Mouse (Mus musculus): ENCODE data around the gene Ppp4c.

DNA sequence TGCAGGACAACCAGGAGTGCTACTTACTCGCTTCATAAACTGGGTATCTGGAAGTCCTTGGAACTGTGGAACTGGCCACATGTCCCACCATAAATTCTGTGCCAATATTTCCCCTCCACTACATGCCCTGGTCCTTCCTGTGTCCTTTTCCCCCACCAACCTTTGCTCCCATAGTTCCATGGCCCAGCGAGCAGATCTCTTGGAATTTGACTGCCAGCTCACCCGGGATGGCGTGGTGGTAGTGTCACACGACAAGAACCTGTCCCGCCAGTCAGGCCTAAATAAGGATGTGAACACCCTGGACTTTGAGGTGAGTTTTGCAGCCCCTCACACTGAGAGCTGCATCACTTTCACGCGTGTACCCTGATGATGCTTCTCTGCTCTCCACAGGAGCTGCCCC lies 25.3 kb downstream of the Ppp4c start:
- TF ChIP-seq ZC3H11A (IDR thresholded peaks at IDR 0.05; ENCODE audit: borderline replicate concordance, low read depth, low read length) (no peak), CHD2 (IDR thresholded peaks at IDR 0.05; ENCODE audit: low read depth, low read length) (no peak), MAFK (IDR thresholded peaks at IDR 0.05; ENCODE audit: insufficient read depth, low read depth, low read length) (no peak), HCFC1 (IDR thresholded peaks at IDR 0.05; ENCODE audit: borderline replicate concordance, insufficient read depth, low read length) (no peak), ZNF384 (IDR thresholded peaks at IDR 0.05; ENCODE audit: low read depth, low read length) (no peak)
